Mouse (Mus musculus) myocyte (in vitro differentiated cells): ENCODE results near the gene Lpcat1.

Experiments used
- CEBPB ChIP-seq: IDR thresholded peaks from 2 replicates; pipeline ENCODE4 v1.6.1; 2011; ENCODE audit warnings: mild to moderate bottlenecking, moderate library complexity; ENCODE audit not compliant: poor library complexity, insufficient read depth, severe bottlenecking
- MAX ChIP-seq: IDR thresholded peaks from one replicate; pipeline ENCODE4 v1.6.1; 2011; ENCODE audit warnings: low read depth, mild to moderate bottlenecking, control low read depth
- POLR2A ChIP-seq: IDR thresholded peaks from one replicate; pipeline ENCODE4 v1.6.1; 2011; ENCODE audit warnings: low read depth, mild to moderate bottlenecking, control low read depth, moderate library complexity; ENCODE audit not compliant: insufficient read length
- TCF12 ChIP-seq: IDR thresholded peaks from one replicate; pipeline ENCODE4 v1.6.1; 2011; ENCODE audit warnings: mild to moderate bottlenecking, control low read depth; ENCODE audit not compliant: poor library complexity, insufficient read depth, severe bottlenecking
- USF1 ChIP-seq: IDR thresholded peaks from one replicate; pipeline ENCODE4 v1.6.1; 2011; ENCODE audit warnings: low read depth, mild to moderate bottlenecking, control low read depth, moderate library complexity

DNA sequence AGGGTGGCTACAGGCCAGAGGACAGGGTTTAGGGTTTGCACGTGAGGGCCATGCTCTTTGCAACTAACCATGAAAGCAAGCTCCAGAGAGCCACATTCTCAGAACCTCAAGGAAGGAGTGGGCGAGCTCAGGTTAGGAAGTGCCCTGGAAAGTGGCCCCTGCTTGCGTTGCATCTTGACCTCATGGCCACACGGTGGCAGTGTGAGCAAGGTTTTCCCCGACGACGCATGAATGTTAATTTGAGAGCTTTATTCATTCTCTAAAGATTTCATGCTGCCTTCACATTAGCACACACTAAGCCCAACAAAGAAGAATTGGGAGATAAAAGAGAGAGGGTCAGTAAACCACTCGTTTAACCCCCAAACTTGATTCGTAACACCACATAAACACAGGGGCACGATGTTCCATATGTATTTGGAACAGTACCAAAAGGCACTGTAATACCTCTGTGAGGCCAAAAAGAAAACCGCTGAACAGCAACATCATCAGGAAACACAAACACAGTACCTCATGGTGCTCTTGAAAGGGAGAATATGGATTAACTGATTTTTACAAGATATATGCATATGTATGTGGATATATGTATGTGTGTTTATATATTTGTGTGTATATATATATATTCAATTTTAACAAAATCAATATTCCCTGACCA is 41.0 kb upstream of the Lpcat1 start:
- TF ChIP-seq TCF12 (no peak), CEBPB (no peak), POLR2A (no peak), MAX (no peak), USF1 (no peak)
